Mouse (Mus musculus) ES-E14 (cell line): ENCODE data around the gene Rnf217. TPM values are rescaled to one million over a fixed set of nuclear protein-coding genes. Genes with fewer than 3 reads are reported as not detected.

Experiments used
- DNase-seq: peaks from one replicate; pipeline ENCODE4 v3.0.0-alpha.2; 2013; ENCODE audit warnings: low read depth, low spot score
- H3K27ac ChIP-seq: 2 replicates; pipeline ENCODE4 v1.5.1; 2012; ENCODE audit warnings: low read depth, mild to moderate bottlenecking, low read length, moderate library complexity, mixed read lengths; ENCODE audit not compliant: poor library complexity, insufficient read depth, severe bottlenecking
- H3K36me3 ChIP-seq: 2 replicates; pipeline ENCODE4 v1.6.1; 2012; ENCODE audit warnings: mild to moderate bottlenecking, low read length, moderate library complexity, mixed read lengths; ENCODE audit not compliant: control insufficient read depth, poor library complexity, insufficient read depth, severe bottlenecking
- H3K4me1 ChIP-seq, 2 experiments: fragments of 150-350 bp in 1 of 2; sonication (generic) in 1 of 2; 2 replicates each; pipeline ENCODE4 v1.6.1; 2012; ENCODE audit warnings: low read length in 2 of 2, mild to moderate bottlenecking in 1 of 2, mixed read lengths in 1 of 2; ENCODE audit not compliant: control insufficient read depth in 2 of 2, insufficient read depth in 2 of 2, poor library complexity in 1 of 2
- H3K4me3 ChIP-seq, 2 experiments: fragments of 150-350 bp in 1 of 2; sonication (generic) in 1 of 2; 2 replicates each; pipeline ENCODE4 v1.5.1; 2012; ENCODE audit warnings: low read length in 2 of 2, low read depth in 1 of 2, mild to moderate bottlenecking in 1 of 2, mixed read lengths in 1 of 2; ENCODE audit not compliant: insufficient read depth in 1 of 2, poor library complexity in 1 of 2, severe bottlenecking in 1 of 2
- H3K9ac ChIP-seq: 2 replicates; pipeline ENCODE4 v1.6.1; 2012; ENCODE audit warnings: low read depth, mild to moderate bottlenecking, low read length, mixed read lengths; ENCODE audit not compliant: poor library complexity, insufficient read depth, severe bottlenecking
- H3K9me3 ChIP-seq: fragments of 150-350 bp; sonication (generic); 2 replicates; pipeline ENCODE4 v1.6.1; 2012; ENCODE audit warnings: low read depth, mild to moderate bottlenecking, low read length; ENCODE audit not compliant: control insufficient read depth, insufficient read depth
- CHD2 ChIP-seq: IDR thresholded peaks from 2 replicates; pipeline ENCODE4 v1.6.1; 2014; ENCODE audit warnings: mild to moderate bottlenecking, low read depth, low read length, inconsistent platforms
- HCFC1 ChIP-seq: IDR thresholded peaks from 2 replicates; pipeline ENCODE4 v1.6.1; 2012; ENCODE audit warnings: low read length, inconsistent platforms, borderline replicate concordance; ENCODE audit not compliant: insufficient read depth
- MAFK ChIP-seq: IDR thresholded peaks from 2 replicates; pipeline ENCODE4 v1.6.1; 2014; ENCODE audit warnings: mild to moderate bottlenecking, low read depth, low read length, inconsistent platforms; ENCODE audit not compliant: insufficient read depth
- ZC3H11A ChIP-seq: IDR thresholded peaks from 2 replicates; pipeline ENCODE4 v1.6.1; 2012; ENCODE audit warnings: low read depth, mild to moderate bottlenecking, inconsistent platforms, low read length, borderline replicate concordance
- ZNF384 ChIP-seq: IDR thresholded peaks from 2 replicates; pipeline ENCODE4 v1.6.1; 2012; ENCODE audit warnings: low read depth, low read length, inconsistent platforms
- in situ Hi-C, 2 experiments: fragments of 600-800 bp; cut with MboI; formaldehyde crosslinking; loops; one replicate each; pipeline ENCODE4 v1.15.1; 2025; ENCODE audit warnings: low sequenced_read_pairs in 2 of 2, inconsistent platforms in 1 of 2; ENCODE audit not compliant: unreplicated experiment in 2 of 2
- total RNA-seq: library from RNA; depleted of rRNA; stranded (reverse); fragments of 300-350 nt; gene quantifications from 2 replicates; pipeline ENCODE4 v1.2.3, GENCODE M21; 2012

Rnf217 gene
- total RNA-seq, 1 experiment: 1.2 TPM

GRCm38 (mm10) chr10:31465424-31465823 is 143.6 kb downstream of the Rnf217 start:
- TF ChIP-seq MAFK: no peak
- no peak for TF ChIP-seq ZC3H11A
- TF ChIP-seq CHD2: no peak
- TF ChIP-seq ZNF384: no peak
- TF ChIP-seq HCFC1: no peak
- no peak for DNase-seq
- Histone ChIP-seq H3K9me3 (no peaks in the 10 kb centered on the region), H3K9ac (no peak overlapping the region), H3K4me3 (no peak overlapping the region), H3K27ac (no peak overlapping the region), H3K4me1 (no peaks in the 10 kb centered on the region), H3K36me3 (no peaks in the 10 kb centered on the region)
- in situ Hi-C loops: no loop called here

DNA sequence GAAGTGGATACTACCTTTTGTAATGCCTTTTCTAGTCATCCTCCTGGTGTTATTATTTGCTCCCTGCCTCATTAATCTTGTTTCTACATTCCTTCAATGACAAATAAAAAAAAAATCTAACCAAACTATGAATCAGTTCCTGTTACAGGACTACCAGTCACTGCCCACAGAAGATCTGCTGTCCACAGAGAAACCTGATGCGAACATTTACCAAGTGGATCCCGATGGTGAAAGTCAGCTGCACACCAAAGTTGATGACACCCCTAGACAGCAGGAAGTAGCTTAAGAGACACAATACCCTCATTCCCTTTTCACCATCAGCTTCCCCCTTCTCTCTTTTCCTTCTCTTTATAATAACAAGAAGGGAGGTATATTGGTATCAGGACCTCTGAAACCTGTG is 145.9 kb downstream of the Rnf217 start:
- TF ChIP-seq HCFC1: no peak
- TF ChIP-seq CHD2: no peak
- TF ChIP-seq MAFK: no peak
- no peak for TF ChIP-seq ZNF384
- no peak for TF ChIP-seq ZC3H11A
- in situ Hi-C loops: no loop called here
- no peak for DNase-seq

DNA sequence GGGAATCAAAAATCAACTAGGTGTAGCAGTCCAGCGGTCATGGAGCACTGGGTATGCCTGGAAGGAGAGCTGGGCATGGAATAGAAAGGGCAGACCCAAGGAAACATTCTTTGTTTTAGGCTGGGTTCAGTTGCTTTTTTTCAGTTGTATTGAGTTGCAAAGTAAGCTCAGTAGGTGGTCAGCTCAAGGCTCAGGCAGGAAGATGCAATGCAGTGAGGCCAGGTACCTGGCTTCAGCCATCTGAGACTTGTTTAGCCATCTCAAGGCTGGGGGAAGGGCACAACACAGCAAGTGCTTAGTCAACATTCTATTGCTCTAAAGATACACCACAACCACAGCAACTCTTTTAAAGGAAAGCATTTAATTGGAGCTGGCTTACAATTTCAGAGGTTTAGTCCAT is 152.2 kb downstream of the Rnf217 start:
- H3K9ac ChIP-seq: no peak overlapping the region
- TF ChIP-seq ZNF384 (peak; percentile 90), CHD2 (0 out of 2 replicates have a peak, but pooled peaks have one; percentile 17), MAFK (peak; percentile 80), HCFC1 (no peak), ZC3H11A (no peak)
- no peaks in the 10 kb centered on the region; the same call in 1 of the 2 replicates for H3K36me3 ChIP-seq
- H3K4me1 ChIP-seq: peaks cover 2 to 13% of the 10 kb centered on the region in 2 experiments; a peak in 3 of 4 replicates
- H3K4me3 ChIP-seq: no peak overlapping the region
- in situ Hi-C loops: no loop called here
- H3K27ac ChIP-seq: peak overlapping the region; percentile 80; the same call in 1 of the 2 replicates
- no peaks in the 10 kb centered on the region for H3K9me3 ChIP-seq
- DNase-seq: peak; percentile 59

More for the DNA sequence above, 145.9 kb downstream of the Rnf217 start:
- Histone ChIP-seq H3K9me3 (no peaks in the 10 kb centered on the region), H3K4me1 (peaks cover 0 to 2% of the 10 kb centered on the region in 2 experiments; a peak in 1 of 4 replicates), H3K36me3 (no peaks in the 10 kb centered on the region; the same call in 1 of the 2 replicates), H3K27ac (no peak overlapping the region), H3K4me3 (no peak overlapping the region), H3K9ac (no peak overlapping the region)

DNA sequence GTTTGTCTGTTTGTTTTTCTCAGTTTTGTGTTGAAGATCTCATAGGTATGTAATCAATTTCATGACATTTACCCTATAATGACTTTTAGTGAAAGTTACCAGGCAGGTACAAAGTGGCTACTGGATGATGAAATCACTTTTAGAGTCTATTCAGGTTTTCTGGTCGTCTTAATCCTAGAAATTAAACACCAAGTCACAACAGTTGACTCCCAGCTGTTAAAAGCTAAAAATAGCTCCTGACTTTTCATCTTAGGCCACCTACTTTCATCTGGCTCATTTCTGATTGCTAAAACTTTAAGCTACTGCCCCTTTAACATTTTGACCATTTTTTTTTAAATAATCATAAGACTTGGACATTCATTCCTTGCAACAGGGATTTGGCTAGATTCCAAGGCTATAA is 161.9 kb downstream of the Rnf217 start:
- no peak for DNase-seq
- no peaks in the 10 kb centered on the region for H3K36me3 ChIP-seq
- H3K4me1 ChIP-seq: peaks cover 0 to 3% of the 10 kb centered on the region in 2 experiments; a peak in 1 of 4 replicates
- no peak overlapping the region for H3K9ac ChIP-seq
- no peak for TF ChIP-seq MAFK
- TF ChIP-seq ZC3H11A: no peak
- no peak for TF ChIP-seq ZNF384
- no peak for TF ChIP-seq HCFC1
- TF ChIP-seq CHD2: no peak
- in situ Hi-C loops: no loop called here
- no peak overlapping the region for H3K4me3 ChIP-seq
- no peak overlapping the region for H3K27ac ChIP-seq
- no peaks in the 10 kb centered on the region for H3K9me3 ChIP-seq
